Mouse (Mus musculus): ENCODE data around the gene Rgs10. TPM values are rescaled to one million over a fixed set of nuclear protein-coding genes. Genes with fewer than 3 reads are reported as not detected.

Rgs10 gene
- polyA plus RNA-seq, 1 experiment from 2014 or later = 8.7 TPM

DNA sequence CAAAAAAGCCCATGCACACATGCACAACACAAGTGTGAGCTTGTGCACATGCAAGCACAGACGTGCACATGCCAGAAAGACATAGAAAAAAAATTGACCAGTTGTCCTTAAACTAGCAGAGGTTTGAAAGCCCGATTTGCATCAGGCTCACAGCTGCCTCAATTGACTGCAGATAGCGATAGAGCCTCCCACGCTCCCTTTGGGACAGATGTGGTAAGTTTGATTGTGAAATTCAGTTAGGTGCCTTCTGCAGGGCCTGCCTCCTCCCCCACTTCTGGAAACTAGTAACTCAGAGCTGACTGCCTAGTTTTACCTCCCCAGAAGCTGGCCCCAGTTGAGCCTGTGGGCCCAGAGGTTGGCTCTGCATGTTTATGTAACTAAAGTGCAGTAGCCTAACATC, 19.9 kb downstream of the Rgs10 start:
- Histone ChIP-seq H3K4me1 (ENCODE audit: control insufficient read depth, insufficient read depth, low read length) (0 out of 2 replicates have a peak, but pooled peaks cover 3% of the 10 kb centered on the region), H3K4me2 (replicated peaks; ENCODE audit: low read depth, low read length) (no peak overlapping the region), H3K9me3 (ENCODE audit: control insufficient read depth, low read length) (no peaks in the 10 kb centered on the region), H3K4me3 (ENCODE audit: low read length) (no peak overlapping the region), H3K27me3 (ENCODE audit: control insufficient read depth, insufficient read depth, low read length) (no peaks in the 10 kb centered on the region), H3K27ac (ENCODE audit: low read depth, low read length) (no peak overlapping the region), H3K9ac (ENCODE audit: low read depth, low read length) (no peak overlapping the region), H3K36me3 (ENCODE audit: control insufficient read depth, insufficient read depth, low read length) (no peaks in the 10 kb centered on the region)
- no peak for ATAC-seq (ENCODE audit: low FRiP score, low TSS enrichment)
- WGBS = 76% methylated on average over 4 of the region's 4 CpGs

DNA sequence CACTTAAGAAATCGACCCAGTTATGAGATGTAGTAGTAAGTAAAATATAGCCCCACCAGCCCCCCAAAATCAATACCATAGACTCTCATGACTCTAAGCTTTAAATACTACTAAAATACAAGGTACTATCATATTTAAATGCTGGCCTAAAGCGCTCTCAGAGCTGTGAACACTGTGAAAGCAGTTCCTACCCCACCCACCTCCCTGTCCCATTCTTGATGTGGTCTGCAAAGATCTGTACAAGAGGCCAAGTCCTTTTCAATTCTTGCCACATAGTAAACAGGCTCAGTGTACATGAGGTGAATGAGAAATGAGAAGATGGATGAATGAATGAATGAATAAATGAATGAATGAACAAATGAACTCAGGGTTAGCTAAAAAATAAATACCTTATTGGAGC, 21.5 kb downstream of the Rgs10 start:
- 76% methylated on average over 2 of the region's 2 CpGs for WGBS
- ATAC-seq (ENCODE audit: low FRiP score, low TSS enrichment) = no peak
- H3K36me3 ChIP-seq (ENCODE audit: control insufficient read depth, insufficient read depth, low read length) = no peaks in the 10 kb centered on the region

DNA sequence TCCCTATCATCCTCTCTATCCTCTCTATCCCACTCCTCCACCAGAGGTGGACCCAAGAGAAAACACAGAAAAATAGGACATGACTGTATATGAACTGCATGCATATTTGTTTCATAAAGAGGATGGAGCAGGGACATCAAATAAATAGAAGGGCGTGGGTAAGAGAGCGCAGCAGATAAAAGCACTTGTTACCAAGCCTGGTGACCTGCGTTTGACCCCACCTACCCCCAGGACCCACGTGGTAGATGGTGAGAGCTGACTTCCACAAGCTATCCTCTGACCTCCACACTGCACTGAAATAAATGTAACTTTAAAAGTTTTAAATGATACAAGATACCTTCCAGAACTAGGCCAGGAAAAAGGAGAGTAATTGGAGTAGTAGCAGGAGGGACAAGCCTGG, 24.8 kb downstream of the Rgs10 start:
- H3K4me2 ChIP-seq (replicated peaks; ENCODE audit: low read depth, low read length) = no peak overlapping the region
- H3K27me3 ChIP-seq (ENCODE audit: control insufficient read depth, insufficient read depth, low read length) = no peaks in the 10 kb centered on the region
- H3K36me3 ChIP-seq (ENCODE audit: control insufficient read depth, insufficient read depth, low read length) = no peaks in the 10 kb centered on the region
- no peak overlapping the region for H3K9ac ChIP-seq (ENCODE audit: low read depth, low read length)
- H3K4me1 ChIP-seq (ENCODE audit: control insufficient read depth, insufficient read depth, low read length) = peaks cover 16% of the 10 kb centered on the region
- whole genome bisulfite sequencing = 58% methylated on average over 4 of the region's 4 CpGs
- no peak overlapping the region for H3K27ac ChIP-seq (ENCODE audit: low read depth, low read length)
- no peak overlapping the region for H3K4me3 ChIP-seq (ENCODE audit: low read length)
- no peak for ATAC-seq (ENCODE audit: low FRiP score, low TSS enrichment)
- no peaks in the 10 kb centered on the region for H3K9me3 ChIP-seq (ENCODE audit: control insufficient read depth, low read length)

More for the DNA sequence above, 21.5 kb downstream of the Rgs10 start:
- no peaks in the 10 kb centered on the region for H3K9me3 ChIP-seq (ENCODE audit: control insufficient read depth, low read length)
- H3K27ac ChIP-seq (ENCODE audit: low read depth, low read length) = no peak overlapping the region
- peaks cover 5% of the 10 kb centered on the region; the same call in 1 of the 2 replicates for H3K4me1 ChIP-seq (ENCODE audit: control insufficient read depth, insufficient read depth, low read length)
- no peak overlapping the region for H3K4me3 ChIP-seq (ENCODE audit: low read length)
- no peak overlapping the region for H3K4me2 ChIP-seq (replicated peaks; ENCODE audit: low read depth, low read length)
- H3K27me3 ChIP-seq (ENCODE audit: control insufficient read depth, insufficient read depth, low read length) = no peaks in the 10 kb centered on the region
- no peak overlapping the region for H3K9ac ChIP-seq (ENCODE audit: low read depth, low read length)

DNA sequence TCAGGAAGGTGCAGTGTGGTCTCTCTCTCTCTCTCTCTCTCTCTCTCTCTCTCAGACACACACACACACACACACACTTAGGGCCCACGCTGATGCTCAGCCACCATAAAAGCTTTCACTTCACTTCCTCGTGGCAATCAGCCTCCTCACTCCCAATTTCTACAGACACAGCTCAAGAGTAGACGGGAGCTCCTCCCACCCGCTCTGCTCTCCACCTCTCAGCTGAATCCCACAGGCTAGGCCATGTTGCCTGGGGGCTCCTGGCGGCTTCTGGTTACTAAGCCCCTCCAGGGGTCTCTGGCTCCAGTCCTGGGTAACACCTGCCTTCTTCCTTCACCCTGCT, 25.6 kb downstream of the Rgs10 start:
- WGBS = 36% methylated on average over 5 of the region's 5 CpGs
- Histone ChIP-seq H3K4me1 (ENCODE audit: control insufficient read depth, insufficient read depth, low read length) (peaks cover 13% of the 10 kb centered on the region), H3K4me2 (replicated peaks; ENCODE audit: low read depth, low read length) (no peak overlapping the region), H3K4me3 (ENCODE audit: low read length) (no peak overlapping the region), H3K27me3 (ENCODE audit: control insufficient read depth, insufficient read depth, low read length) (no peaks in the 10 kb centered on the region), H3K9ac (ENCODE audit: low read depth, low read length) (no peak overlapping the region), H3K36me3 (ENCODE audit: control insufficient read depth, insufficient read depth, low read length) (no peaks in the 10 kb centered on the region), H3K27ac (ENCODE audit: low read depth, low read length) (no peak overlapping the region), H3K9me3 (ENCODE audit: control insufficient read depth, low read length) (no peaks in the 10 kb centered on the region)
- peak; percentile 25; the same call in 1 of the 2 replicates for ATAC-seq (ENCODE audit: low FRiP score, low TSS enrichment)

DNA sequence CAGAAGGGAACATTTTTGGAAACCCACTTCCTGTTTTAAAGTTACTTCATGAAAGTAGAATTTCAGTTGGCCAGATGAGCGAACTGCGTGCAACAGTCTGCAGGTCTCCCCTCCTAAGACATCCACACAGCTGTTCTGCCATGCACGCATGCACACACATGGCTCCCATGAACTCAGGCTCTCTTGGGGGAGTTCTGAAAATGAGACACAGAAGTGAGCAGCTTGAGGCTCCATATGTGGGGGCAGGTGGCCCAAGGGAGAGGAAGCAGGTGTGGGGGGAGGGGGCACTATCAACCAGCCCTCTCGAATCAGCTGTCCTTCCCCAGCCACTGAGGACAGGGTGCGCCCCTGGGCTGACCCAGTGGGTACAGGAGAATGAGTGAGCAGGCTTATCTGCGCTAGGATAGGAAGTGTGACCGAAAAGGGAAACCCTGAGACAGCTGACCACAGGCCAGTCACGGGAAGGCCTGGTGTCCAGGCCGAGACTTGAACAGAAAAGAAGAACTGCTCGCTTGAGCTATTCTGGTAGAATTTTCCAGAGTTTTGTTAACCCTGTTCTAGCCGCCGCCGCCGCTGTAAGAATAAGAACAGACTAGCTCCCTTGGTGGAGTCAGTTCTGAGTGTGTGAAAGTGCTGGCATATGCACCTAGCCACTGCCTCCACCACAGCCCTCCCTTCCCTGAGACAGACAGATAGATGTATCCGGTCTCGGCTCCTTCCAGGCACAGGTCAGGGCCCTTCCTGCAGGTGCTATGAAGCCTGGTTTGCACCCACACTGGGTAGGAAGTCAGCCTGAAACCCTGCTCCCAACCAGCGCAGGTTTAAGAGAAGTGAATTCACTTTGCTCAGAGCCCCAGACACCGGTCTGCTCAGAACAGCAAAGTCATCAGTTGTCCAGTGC, 26.2 kb downstream of the Rgs10 start:
- 75% methylated on average over 18 of the region's 18 CpGs for WGBS
- Histone ChIP-seq H3K27ac (ENCODE audit: low read depth, low read length) (no peak overlapping the region), H3K9me3 (ENCODE audit: control insufficient read depth, low read length) (no peaks in the 10 kb centered on the region), H3K4me2 (replicated peaks; ENCODE audit: low read depth, low read length) (no peak overlapping the region), H3K36me3 (ENCODE audit: control insufficient read depth, insufficient read depth, low read length) (no peaks in the 10 kb centered on the region), H3K9ac (ENCODE audit: low read depth, low read length) (no peak overlapping the region), H3K4me3 (ENCODE audit: low read length) (no peak overlapping the region), H3K27me3 (ENCODE audit: control insufficient read depth, insufficient read depth, low read length) (no peaks in the 10 kb centered on the region), H3K4me1 (ENCODE audit: control insufficient read depth, insufficient read depth, low read length) (peaks cover 13% of the 10 kb centered on the region)
- no peak; the same call in 1 of the 2 replicates for ATAC-seq (ENCODE audit: low FRiP score, low TSS enrichment)

DNA sequence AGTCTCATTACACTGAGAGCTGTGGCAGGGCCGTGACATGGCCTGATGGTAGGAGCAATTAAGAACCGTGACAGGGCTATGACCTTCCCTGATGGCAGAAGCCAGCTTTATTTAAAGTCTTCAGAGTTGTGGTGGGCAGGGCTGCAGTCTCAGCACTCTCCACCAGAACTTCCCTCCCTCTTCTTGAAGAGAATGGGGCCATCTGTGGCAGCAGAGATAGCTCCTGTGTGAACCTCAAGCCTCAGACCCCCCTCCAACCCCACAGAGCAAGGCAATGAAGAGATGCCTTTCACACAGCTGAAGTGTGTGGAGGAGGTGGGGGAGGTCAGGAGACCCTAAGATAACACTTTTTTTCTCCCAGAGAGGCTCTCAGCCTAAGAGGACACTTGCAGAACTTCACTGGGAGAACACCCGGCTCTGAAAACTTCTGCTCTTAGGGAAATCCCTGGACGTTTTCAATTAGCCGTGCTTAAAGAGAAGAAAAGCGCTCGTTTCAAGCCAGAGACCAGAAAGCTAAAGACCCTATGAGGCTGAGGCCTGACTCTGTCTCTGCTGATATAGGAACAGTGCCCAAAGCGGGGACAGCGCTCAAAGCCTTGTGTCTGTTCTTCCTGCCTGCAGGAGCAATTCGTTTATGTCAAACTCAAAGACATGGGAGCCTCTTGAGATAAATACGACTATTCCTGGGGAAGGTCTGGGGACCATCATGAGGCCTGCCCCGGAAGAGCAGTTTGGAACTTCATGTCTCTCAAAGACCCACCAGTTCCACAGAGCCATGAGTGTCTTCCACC, 27.1 kb downstream of the Rgs10 start:
- WGBS = 36% methylated on average over 12 of the region's 12 CpGs
- no peak overlapping the region for H3K27ac ChIP-seq (ENCODE audit: low read depth, low read length)

DNA sequence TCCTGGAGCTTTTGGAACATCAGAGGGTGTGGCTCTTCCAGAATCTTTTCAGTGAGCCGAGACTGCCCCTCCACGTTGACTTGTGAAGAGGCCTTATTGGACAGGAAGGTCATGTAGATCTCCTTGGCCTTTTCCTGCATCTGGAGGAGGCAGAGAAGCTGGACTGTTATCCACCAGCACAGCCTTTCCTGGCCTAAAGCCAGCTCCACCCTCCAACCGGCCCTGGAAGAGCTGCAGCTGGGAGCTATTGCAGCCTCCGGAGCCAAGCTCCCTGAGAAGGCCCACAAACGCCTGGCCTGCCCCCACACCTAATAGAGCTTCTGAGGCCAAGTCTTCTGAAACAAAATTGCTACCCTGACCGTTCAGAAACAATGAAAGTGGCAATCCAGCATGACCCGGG, 29.6 kb downstream of the Rgs10 start:
- Histone ChIP-seq H3K36me3 (ENCODE audit: control insufficient read depth, insufficient read depth, low read length) (no peaks in the 10 kb centered on the region), H3K9ac (ENCODE audit: low read depth, low read length) (no peak overlapping the region; the same call in 1 of the 2 replicates), H3K9me3 (ENCODE audit: control insufficient read depth, low read length) (no peaks in the 10 kb centered on the region), H3K4me3 (ENCODE audit: low read length) (no peak overlapping the region), H3K4me2 (replicated peaks; ENCODE audit: low read depth, low read length) (no peak overlapping the region), H3K27ac (ENCODE audit: low read depth, low read length) (no peak overlapping the region), H3K27me3 (ENCODE audit: control insufficient read depth, insufficient read depth, low read length) (no peaks in the 10 kb centered on the region), H3K4me1 (ENCODE audit: control insufficient read depth, insufficient read depth, low read length) (peaks cover 13% of the 10 kb centered on the region)
- ATAC-seq (ENCODE audit: low FRiP score, low TSS enrichment) = 0 out of 2 replicates have a peak, but pooled peaks have one; percentile 52
- 31% methylated on average over 7 of the region's 7 CpGs for WGBS

More for the DNA sequence above, 27.1 kb downstream of the Rgs10 start:
- Histone ChIP-seq H3K36me3 (ENCODE audit: control insufficient read depth, insufficient read depth, low read length) (no peaks in the 10 kb centered on the region), H3K9ac (ENCODE audit: low read depth, low read length) (no peak overlapping the region), H3K27me3 (ENCODE audit: control insufficient read depth, insufficient read depth, low read length) (no peaks in the 10 kb centered on the region), H3K4me3 (ENCODE audit: low read length) (no peak overlapping the region), H3K4me2 (replicated peaks; ENCODE audit: low read depth, low read length) (no peak overlapping the region), H3K9me3 (ENCODE audit: control insufficient read depth, low read length) (no peaks in the 10 kb centered on the region), H3K4me1 (ENCODE audit: control insufficient read depth, insufficient read depth, low read length) (peaks cover 13% of the 10 kb centered on the region)
- no peak for ATAC-seq (ENCODE audit: low FRiP score, low TSS enrichment)

DNA sequence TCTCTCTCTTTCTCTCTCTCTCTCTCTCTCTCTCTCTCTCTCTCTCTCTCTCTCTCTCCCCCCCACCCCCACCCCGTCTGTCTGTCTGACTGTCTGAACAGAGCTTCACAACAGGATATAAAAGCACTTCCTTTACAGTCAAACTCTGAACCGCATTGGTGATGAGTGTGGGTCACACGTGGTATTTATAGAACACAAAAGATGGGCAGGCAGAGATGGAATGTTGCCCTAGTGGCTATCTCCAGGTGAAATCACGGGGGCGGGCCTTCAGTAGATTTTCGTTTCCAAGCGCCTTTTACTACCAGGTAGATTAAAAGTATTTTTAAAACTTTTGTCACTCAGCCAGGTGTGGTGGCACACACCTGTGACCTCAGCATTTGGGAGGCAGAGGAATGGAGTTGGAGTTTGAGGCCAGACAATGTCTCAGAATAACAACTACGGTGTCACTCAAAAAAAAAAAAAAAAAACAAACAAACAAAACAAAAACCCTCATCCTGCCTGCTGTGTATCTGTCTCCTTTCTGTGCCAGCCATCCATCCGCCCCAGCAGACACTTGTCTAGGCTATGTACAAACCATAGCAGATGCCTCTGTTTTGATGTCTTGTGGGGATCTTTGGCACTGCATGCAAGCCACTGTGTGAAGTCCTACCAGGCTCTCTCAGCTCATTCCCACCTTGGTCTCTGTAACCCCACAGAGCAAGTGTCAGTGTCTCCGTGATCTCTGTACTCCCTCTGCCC, 34.7 kb downstream of the Rgs10 start:
- H3K4me2 ChIP-seq (replicated peaks; ENCODE audit: low read depth, low read length) = no peak overlapping the region
- no peak overlapping the region for H3K27ac ChIP-seq (ENCODE audit: low read depth, low read length)
- no peaks in the 10 kb centered on the region for H3K36me3 ChIP-seq (ENCODE audit: control insufficient read depth, insufficient read depth, low read length)
- no peak overlapping the region for H3K9ac ChIP-seq (ENCODE audit: low read depth, low read length)
- no peak overlapping the region for H3K4me3 ChIP-seq (ENCODE audit: low read length)
- no peaks in the 10 kb centered on the region for H3K27me3 ChIP-seq (ENCODE audit: control insufficient read depth, insufficient read depth, low read length)
- H3K9me3 ChIP-seq (ENCODE audit: control insufficient read depth, low read length) = no peaks in the 10 kb centered on the region
- ATAC-seq (ENCODE audit: low FRiP score, low TSS enrichment) = no peak
- WGBS = 69% methylated on average over 10 of the region's 10 CpGs
- H3K4me1 ChIP-seq (ENCODE audit: control insufficient read depth, insufficient read depth, low read length) = peaks cover 5% of the 10 kb centered on the region; the same call in 1 of the 2 replicates
